Mouse (Mus musculus) cerebellum, adult 11-12 months (tissue): ENCODE results near the gene Pias4.
"Not testable (repeated sequence)": the region's sequence is repeated elsewhere in the genome, so short reads cannot be mapped to it uniquely, and the experiment has no call there.

Experiments used
- DNase-seq: peaks from one replicate; pipeline ENCODE4 v3.0.0; 2022

The Pias4 gene

GRCm38 (mm10) chr10:81190236-81190911 lies 22.7 kb upstream of the Pias4 start:
- peak; percentile 62 for DNase-seq

- DNase-seq = no peak
Measured at GRCm38 (mm10) chr10:81189821-81190220, 22.1 kb upstream of the Pias4 start.

- DNase-seq = no peak
Measured at GRCm38 (mm10) chr10:81187161-81187560, 19.4 kb upstream of the Pias4 start.

- no peak for DNase-seq
Measured at GRCm38 (mm10) chr10:81184765-81185164, 17.0 kb upstream of the Pias4 start.

- DNase-seq = no peak
Measured at GRCm38 (mm10) chr10:81183805-81184204, 16.1 kb upstream of the Pias4 start, which contains the start of gene 4930442H23Rik. Gene 4930442H23Rik, minus strand, starts transcription at chr10:81183849.

- peak; percentile 99 for DNase-seq
Measured at GRCm38 (mm10) chr10:81182336-81183333, 14.9 kb upstream of the Pias4 start, which contains the start of gene Dapk3. Gene Dapk3, plus strand, starts transcription at chr10:81183005.

- peak; percentile 63 for DNase-seq
Measured at GRCm38 (mm10) chr10:81181860-81182259, 14.1 kb upstream of the Pias4 start.

- DNase-seq = peak; percentile 58
Measured at GRCm38 (mm10) chr10:81180946-81181345, 13.2 kb upstream of the Pias4 start.

- peak; percentile 63 for DNase-seq
Measured at GRCm38 (mm10) chr10:81179451-81180342, 12.0 kb upstream of the Pias4 start.

GRCm38 (mm10) chr10:81178927-81179326 lies 11.2 kb upstream of the Pias4 start:
- peak; percentile 57 for DNase-seq

- peak; percentile 60 for DNase-seq
Measured at GRCm38 (mm10) chr10:81177958-81178712, 10.4 kb upstream of the Pias4 start.

- DNase-seq = peak; percentile 77
Measured at GRCm38 (mm10) chr10:81177491-81177925, 9.8 kb upstream of the Pias4 start.

- DNase-seq = peak; percentile 99
Measured at GRCm38 (mm10) chr10:81176466-81177271, 8.9 kb upstream of the Pias4 start, which contains the start of gene Eef2. Gene Eef2, plus strand, starts transcription at chr10:81176631.

- DNase-seq = no peak
Measured at GRCm38 (mm10) chr10:81175936-81176465, 8.3 kb upstream of the Pias4 start.

- peak; percentile 67 for DNase-seq
Measured at GRCm38 (mm10) chr10:81175345-81175701, 7.6 kb upstream of the Pias4 start.

GRCm38 (mm10) chr10:81174617-81175344 lies 7.1 kb upstream of the Pias4 start:
- peak; percentile 89 for DNase-seq

- peak; percentile 83 for DNase-seq
Measured at GRCm38 (mm10) chr10:81173132-81173531, 5.4 kb upstream of the Pias4 start.

GRCm38 (mm10) chr10:81169411-81169900 lies 1.7 kb upstream of the Pias4 start:
- not testable (repeated sequence) for DNase-seq

GRCm38 (mm10) chr10:81168521-81169244 lies 960 bp upstream of the Pias4 start:
- peak; percentile 82 for DNase-seq
